Mouse (Mus musculus) heart, postnatal 14 days (tissue): ENCODE measurements at regions not wholly inside any gene's neighbourhood (a gene's known extent, or its start where the extent isn't known, plus 50 kb on each side); places are given as distances from the start of the nearest gene placed in this dataset.

Source experiments
- DNase-seq, 2 experiments: peaks; one replicate each; pipeline ENCODE4 v3.0.0; 2021 to 2022
- intact Hi-C: fragments of 180-260 bp; cut with DNase I; formaldehyde crosslinking; loops from one replicate; pipeline ENCODE4 v1.15.1; 2025

DNA sequence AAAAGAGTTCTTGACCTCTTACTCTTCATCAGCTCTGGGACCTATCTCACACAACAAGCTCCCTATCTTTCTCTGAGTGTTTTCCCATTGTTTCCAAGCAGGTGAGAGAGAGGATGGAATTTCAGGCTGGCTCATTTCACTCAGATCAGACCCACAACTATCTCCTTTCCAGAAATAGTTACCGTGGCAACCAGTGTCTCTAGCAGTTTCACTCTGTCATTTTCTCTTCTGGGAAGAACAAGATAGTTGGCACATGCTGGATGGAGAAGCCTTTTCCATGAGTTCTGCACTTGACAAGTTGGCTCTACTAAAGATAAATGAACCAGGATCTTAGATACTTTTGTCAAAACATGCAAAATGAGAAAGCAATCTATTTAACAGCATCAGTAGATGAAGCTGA lies 667.3 kb upstream of the Nrsn1 start:
- intact Hi-C loops = loop anchor here (10.0 kb wide), 3 partner anchors 373 to 617 kb away; no protein-coding TSS in a partner anchor
- DNase-seq = no peak

DNA sequence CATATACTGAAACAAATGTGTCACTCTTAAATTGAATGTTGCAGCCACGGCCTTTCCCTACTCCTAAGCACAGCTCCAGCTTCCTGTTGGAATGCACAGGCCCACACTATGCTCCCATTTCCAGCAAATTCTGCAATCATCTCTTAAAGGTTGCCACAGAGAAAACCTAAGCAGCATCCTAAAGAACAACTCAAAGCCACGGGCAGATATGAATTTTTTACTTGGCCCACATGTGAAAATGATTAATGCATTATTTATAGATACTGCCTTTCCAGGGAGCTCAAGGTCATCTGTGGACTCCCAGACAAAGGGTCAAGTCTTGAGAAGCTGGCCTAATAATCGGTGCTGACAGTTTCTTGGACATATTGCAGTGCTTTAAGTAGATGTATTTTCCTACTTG lies 663.5 kb upstream of the Nrsn1 start:
- no peak for DNase-seq
- intact Hi-C loops = loop anchor here (5.0 to 10.0 kb wide), 4 partner anchors 369 to 979 kb away; no protein-coding TSS in a partner anchor

GRCm38 (mm10) chr13:25933246-25933645 lies 662.9 kb upstream of the Nrsn1 start:
- DNase-seq = no peak
- intact Hi-C loops = loop anchor here (5.0 to 10.0 kb wide), 4 partner anchors 368 to 979 kb away; no protein-coding TSS in a partner anchor

GRCm38 (mm10) chr13:25932810-25933209 lies 662.5 kb upstream of the Nrsn1 start:
- intact Hi-C loops = loop anchor here (5.0 to 10.0 kb wide), 4 partner anchors 368 to 979 kb away; no protein-coding TSS in a partner anchor

GRCm38 (mm10) chr13:25932365-25932764 lies 662.1 kb upstream of the Nrsn1 start:
- intact Hi-C loops = loop anchor here (5.0 to 10.0 kb wide), 4 partner anchors 368 to 980 kb away; no protein-coding TSS in a partner anchor
- no peak for DNase-seq

More at GRCm38 (mm10) chr13:25932810-25933209, 662.5 kb upstream of the Nrsn1 start:
- peak; percentile 46 to 72 for DNase-seq

DNA sequence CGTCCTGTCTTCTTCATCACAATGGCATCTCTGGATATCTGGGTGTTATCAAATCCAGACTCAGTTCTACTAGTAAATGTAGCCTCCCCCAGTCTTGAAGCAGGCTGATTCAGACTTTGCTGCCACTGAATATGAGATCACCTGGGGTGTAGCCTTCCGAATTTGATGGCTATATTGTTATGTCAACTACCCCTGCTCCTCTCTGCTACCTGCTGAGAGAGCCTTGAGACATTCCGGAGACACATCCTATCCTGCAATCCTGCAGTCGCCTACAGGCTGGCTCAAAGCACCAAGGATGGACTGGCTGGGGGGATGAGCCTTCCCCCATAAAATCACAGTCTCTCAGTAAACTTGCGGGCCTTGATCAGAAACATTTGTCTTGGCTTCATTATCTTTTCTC lies 655.4 kb upstream of the Nrsn1 start:
- DNase-seq = no peak
- intact Hi-C loops = no loop called here

GRCm38 (mm10) chr13:25899871-25900270 lies 629.6 kb upstream of the Nrsn1 start:
- intact Hi-C loops = no loop called here
- DNase-seq = no peak

DNA sequence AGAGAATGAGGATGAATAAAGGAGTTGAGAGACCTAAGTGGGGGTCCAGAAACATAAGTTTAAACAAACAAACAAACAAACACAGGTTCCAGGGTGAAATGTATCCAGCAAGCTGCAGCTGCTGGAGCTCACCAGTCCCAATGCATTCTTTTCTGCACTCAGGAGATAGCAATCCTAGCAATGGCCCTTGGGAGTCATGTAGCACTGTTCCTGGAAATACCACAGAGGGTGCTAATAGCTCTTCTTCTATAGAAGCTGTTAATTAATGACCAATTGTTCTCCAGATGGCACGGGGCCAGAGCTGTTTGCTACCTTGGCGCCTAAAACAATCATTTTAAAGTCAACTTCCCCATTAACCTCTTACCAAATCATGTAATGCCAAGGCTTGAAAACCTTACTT lies 622.8 kb upstream of the Nrsn1 start:
- intact Hi-C loops = no loop called here
- no peak for DNase-seq

GRCm38 (mm10) chr13:25882818-25883217 lies 612.5 kb upstream of the Nrsn1 start:
- peak; percentile 9 to 14 for DNase-seq
- intact Hi-C loops = no loop called here

DNA sequence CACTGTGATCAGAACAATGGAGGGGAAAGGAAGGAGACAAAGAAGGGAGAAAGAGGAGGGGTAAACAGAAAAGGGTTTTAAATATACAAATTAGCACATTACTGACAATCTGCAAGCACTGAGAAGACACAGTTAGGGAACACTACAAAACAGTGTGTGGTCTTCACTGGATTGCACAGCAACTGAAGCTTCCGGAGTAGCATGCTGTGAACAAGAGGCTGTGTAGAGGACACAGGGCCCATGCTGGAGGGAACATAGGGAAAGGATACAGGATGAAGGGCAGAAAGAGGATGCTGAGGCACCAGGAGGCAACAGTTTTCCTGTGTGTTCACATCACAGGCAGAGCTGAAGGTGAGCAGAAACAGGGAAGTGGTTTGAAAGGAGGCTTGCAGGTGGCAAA lies 598.6 kb upstream of the Nrsn1 start:
- DNase-seq = no peak
- intact Hi-C loops = no loop called here

DNA sequence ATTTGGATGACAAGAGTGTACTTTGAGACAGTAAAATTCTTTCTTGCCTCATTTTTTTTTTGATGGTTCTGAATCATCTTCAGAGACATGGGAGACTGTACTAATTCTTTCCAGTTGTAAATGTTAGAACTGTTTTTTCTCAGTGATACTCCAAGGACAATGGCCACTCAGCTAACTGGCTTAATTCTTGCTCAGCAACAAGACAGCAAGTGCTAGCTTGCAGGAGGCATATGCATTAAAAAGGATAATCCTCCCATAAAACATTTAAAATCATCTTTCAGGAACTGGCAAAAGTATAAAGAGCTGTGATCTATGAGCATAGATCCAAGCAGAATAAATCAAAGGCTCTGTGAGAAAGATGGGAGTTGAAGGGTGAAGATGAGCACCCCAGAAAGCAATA lies 587.9 kb upstream of the Nrsn1 start:
- intact Hi-C loops = no loop called here
- DNase-seq = no peak

DNA sequence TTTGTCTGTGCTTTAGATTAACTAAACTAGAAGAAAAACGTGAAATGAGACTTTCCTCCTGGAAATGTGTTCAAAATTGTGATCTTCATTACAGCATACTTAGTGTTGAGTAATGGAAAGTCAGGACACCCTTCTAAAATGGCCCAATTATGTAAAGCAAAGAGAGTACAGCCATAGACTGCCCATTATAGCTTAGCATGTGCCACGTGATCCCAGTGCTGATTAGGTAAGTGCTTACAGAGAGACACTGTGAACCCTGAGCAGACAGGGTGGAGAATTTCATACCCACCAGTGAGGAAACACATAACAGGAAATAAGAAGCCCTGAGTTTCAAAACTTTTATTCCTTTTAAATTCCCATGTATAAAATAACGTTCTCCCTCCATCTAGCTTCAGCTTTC lies 587.3 kb upstream of the Nrsn1 start:
- intact Hi-C loops = no loop called here

GRCm38 (mm10) chr13:25857096-25857495 lies 586.8 kb upstream of the Nrsn1 start:
- intact Hi-C loops = no loop called here
- DNase-seq = no peak

More for the DNA sequence above, 587.3 kb upstream of the Nrsn1 start:
- DNase-seq = no peak

GRCm38 (mm10) chr13:25856549-25856948 lies 586.2 kb upstream of the Nrsn1 start:
- intact Hi-C loops = no loop called here
- DNase-seq = no peak

GRCm38 (mm10) chr13:25848156-25848555 lies 577.9 kb upstream of the Nrsn1 start:
- intact Hi-C loops = no loop called here
- no peak for DNase-seq

DNA sequence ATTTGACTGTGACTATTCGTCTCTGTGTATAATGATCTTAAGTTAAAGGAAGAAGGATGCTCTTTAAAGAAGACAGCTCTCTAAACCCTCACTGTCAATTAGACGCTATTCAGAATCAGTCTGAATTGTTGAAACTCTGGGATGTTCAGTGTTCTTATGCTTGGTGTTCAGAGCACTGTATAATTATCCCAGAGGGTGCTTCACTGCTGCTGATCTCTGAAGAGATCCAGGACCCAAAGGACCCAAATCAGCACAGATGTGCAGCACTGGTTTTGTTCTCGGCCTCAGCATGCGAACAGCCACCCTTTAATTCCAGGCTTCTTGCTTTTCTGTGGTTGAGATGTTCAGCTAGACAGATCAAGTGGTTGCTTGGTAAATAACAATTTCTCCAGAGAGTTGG lies 567.9 kb upstream of the Nrsn1 start:
- no peak for DNase-seq
- intact Hi-C loops = no loop called here

DNA sequence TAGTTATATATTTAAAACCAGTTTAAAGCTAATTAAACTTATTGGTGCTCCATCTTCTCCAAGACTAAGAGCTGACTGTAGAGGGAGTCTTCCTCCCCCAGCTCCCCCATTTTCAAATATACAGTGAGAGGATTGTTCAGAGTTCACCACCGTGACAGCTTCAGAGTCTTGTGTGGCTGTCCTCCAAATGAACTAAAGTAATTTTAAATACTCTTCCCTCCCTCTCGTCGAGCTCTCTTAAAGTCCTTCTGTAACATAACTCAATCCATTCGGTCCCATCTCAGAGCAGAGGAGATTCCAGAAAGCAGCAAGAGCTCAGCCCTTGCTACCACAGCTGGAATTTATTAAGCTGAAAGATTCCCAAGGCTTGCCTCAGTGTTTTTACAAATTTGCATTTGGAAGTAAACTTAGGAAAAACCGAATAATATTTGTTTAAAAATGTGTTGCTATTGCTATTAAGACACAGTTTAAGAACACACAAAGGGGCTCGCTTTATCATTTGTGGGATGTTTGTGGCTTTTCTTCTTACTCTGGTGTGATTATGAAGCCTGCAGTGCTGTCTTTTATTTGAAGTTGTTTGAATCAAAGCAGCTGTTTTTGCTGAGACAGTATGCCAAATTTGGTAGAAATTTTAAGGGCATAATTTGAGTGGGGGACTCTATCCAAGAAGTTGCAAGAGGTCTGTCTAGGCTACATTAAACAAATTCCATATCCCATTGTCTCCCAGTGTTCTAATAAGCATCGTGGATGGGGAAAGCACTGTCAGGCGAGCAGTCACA lies 559.0 kb upstream of the Nrsn1 start:
- intact Hi-C loops = no loop called here
- peak in 1 of 2 experiments; percentile 3 for DNase-seq

DNA sequence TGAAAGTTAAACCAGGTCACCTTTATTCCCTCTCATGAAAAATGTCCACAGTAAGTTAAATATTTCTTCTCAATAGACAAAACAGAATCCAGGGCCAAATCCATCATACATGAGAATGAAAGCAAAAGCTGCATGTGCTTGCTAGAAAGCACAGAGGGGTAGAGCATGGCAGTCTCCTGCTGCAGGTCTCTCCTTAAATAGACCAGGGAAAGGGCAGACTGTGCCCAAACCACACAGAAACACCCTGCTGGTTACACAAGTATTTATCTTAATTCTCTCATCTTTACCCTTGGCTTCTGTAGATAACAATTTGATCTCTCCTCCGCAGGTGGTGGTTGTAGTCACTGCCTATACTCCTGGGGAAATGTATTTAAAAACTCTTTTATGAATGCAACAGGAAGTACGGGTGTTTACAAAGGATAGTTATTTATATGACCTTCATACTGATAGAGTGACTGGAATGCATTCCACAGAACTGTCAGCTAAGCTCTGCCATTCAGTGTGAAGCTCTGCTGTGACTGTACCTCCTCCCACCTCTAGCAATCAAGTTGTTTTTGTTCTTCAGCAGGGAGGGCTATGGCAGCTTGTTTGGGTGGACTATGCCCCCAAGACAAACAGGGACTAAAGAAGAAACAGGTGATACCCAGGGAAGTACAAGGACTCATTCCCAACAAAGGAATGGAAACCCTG lies 538.4 kb upstream of the Nrsn1 start:
- DNase-seq = no peak

DNA sequence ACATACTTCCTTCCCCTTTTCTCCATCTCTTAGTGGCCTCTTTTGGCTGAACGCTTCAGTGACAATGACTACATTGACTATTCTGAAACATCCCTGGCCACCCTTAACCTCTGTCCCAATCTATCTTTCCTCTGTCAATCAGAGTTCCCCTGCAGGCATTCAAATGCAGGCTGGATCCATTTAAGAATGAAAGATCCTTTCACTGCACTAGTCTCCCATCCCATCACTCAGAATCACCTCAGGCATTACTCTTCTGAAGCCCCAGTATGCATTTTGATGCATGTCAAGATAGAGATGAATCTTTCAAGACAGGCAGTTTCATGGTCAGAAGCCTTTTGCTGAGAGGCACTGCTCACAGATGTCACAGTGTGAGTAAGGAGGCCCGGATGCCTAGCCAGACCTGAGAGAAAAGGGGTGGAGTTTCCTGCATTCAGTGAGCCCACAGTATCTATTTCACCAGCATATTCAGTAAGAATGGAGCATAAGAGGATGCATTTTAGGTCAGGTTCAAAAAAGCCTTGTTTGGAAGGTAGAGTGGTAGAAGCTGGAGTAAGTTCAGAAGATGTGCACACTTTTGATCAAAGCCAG lies 523.0 kb upstream of the Nrsn1 start:
- intact Hi-C loops = no loop called here
- DNase-seq = no peak

More for the DNA sequence above, 538.4 kb upstream of the Nrsn1 start:
- intact Hi-C loops = no loop called here

DNA sequence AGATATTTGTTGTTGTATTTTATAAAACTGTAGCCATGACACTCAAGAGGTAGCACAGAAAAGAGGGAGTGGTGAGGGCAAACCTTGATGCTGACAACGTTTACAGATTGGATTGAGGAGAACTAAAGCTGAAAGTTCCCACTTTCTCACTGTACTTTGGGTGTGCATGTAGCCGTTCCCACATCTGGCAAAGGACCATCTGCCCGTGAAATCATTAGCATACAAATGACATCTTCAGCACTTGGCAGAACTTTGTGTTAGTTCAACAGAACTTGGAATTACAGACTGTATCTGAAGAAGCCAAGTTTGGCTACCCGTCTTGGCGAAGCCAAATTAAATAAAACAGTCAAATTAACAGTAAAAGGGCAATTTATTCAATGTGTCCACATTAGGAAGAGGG lies 510.9 kb upstream of the Nrsn1 start:
- intact Hi-C loops = no loop called here
- DNase-seq = peak; percentile 14 to 39

DNA sequence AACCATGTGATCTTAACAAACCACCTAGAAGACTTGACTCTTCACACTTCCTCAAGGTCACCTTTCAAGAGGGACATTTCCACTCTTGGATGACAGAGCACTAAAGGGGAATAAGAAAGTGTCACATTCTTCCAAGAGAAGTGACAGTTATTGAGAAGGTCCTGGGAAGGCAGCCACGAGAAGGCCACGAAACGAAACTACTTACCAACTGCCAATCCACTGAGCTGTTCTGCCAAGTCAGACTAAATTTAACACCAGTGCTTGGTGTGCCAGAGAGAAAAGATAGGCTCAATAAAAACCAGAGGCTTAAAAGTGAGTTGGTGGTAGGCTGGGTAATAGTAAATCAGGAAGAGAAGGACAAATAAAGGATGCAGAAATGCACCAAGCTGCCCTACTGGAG lies 507.4 kb upstream of the Nrsn1 start:
- intact Hi-C loops = no loop called here
- peak; percentile 25 to 48 for DNase-seq
